Mouse (Mus musculus) ES-CJ7 (cell line): ENCODE results near the gene Tesk1.

Experiments
- DNase-seq: peaks from one replicate; pipeline ENCODE4 v3.0.0; 2011; ENCODE audit warnings: low read depth, low spot score

The Tesk1 gene

DNA sequence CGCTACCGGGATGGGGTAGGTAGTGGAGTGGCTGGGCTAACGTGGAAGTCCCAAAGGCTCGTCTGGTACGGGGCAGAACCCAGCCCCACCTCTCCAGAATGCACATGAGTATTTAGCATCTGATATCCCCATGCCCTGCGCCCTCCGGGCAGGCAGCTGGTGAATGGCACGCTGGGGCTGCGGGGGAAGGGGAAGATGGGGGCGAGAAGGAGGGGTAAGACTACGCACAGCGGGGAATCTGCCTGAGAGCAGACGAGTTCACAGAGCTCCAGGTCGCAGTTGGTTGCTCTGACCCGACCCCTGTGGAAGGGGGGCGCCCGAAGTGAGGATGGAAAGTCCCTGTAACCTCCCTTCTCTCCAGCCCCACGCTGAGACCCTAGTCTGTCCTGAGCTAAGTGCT, 11.7 kb downstream of the Tesk1 start:
- DNase-seq, result no peak

DNA sequence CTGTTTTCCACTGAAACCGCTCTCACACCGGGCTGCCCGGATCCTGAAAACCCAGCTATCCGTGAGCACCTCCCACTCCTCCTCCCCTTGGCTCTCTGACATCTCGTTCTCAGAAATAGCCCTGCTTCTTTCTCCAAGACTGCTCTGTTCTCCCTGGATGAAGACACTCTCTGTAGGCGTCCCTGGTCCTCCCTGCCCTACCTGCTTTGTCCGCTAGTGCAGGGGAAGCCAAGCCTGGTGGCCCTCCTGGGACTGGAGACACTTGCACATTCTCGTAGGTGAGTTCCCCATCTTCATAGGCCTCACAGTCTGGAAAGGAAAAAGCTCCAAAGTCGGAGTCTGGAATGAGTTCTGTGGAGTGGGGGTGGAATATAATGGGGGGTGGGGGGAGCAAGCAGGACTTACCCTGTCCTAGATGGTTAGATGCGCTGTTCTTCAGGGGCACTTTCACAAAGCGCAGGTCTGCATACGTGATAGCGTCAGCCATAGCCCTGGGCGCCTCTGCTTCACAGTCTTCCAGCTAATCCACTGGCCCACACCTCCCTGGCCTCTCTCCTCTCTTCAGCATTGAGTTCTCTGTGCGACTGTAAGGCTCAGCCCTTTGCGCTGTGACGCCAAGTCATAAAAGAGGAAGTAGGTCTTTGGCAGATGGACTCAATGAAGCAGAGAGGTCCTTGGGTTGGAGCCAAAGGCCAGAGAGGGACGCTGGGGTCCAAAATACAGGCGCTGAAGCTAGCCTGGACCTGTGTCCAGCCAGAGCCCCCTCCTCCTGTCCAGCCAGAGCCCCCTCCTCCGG, 12.5 kb downstream of the Tesk1 start, which contains the start of gene Cd72:
Cd72 (minus strand) TSS at position 588 of the 796 bp plus-strand sequence.
- DNase-seq, result no peak

DNA sequence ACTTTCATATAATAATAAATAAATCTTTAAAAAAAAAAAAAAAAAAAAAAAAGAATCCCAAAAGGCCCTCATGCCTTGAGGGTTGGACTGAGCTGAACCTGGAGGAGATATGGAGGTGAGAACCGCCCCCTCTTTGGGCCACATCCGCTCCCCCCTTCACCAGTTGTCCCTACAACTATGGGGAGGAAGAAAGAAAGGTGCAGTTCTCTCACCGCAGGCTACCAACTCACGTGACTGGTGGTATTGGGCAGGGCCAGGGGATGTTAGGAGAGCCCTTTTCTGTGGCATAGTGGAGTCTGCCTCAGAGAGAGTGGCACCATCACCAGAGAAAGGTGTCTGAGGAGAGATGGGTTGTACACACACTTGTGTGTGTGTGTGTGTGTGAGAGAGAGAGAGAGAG, 14.7 kb downstream of the Tesk1 start:
- DNase-seq, result no peak

DNA sequence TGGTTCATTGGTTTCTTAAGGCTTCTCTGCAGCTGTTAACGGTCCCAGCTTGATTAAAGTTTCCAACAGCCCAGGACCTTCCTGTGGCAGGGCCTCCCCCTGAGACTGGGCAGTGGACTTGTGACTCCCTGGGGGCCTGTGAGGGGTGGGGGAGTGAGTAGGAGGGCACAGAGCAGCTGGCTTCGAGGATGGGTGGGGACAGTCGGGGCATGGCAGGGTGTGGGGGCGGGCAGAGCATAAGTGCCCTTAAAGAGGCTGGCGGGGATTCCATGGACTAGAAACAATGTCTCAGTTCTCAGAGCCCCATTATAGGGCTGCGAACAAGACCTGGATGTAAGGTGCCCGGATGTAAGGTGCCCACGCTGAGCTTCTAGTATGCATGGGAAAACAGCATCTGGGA, 15.4 kb downstream of the Tesk1 start:
- no peak for DNase-seq

DNA sequence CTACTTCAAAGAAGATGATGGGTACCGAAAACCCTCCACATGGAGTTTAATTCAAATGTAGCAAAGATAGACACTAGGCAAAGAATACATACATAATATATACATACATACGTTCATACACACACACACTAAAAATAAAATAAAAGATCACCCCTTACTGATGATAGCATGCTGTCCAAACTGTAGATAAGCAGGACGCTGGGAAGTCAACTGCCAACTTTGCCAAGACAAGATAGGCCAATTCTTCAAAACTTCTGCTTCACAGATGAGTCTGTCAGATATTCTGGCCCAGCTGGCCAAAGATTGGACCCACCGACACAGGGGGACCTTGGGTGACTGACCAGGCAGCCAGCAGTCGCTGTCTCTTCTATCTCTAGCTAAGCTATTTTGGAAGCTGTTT, 21.4 kb downstream of the Tesk1 start:
- no peak for DNase-seq

DNA sequence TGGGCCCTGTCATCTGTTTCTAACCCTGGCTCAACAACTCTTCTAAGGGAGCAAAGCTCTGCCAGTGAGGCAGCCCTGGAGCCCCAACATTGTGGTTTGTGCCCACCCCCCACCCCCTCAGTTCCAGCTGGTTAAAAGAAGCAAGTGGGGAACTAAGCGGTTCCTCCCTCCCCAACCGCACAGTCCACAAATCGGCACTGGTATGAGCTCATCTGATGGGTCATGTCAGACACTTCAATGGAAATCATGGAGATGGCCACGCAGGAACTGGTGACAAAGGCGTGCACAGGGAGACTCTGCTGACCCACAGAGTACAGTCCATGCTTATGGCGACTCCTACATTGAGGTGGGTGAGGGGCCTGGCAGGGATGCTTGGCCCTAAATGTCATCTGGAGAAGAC, 24.2 kb downstream of the Tesk1 start:
- DNase-seq, result no peak

DNA sequence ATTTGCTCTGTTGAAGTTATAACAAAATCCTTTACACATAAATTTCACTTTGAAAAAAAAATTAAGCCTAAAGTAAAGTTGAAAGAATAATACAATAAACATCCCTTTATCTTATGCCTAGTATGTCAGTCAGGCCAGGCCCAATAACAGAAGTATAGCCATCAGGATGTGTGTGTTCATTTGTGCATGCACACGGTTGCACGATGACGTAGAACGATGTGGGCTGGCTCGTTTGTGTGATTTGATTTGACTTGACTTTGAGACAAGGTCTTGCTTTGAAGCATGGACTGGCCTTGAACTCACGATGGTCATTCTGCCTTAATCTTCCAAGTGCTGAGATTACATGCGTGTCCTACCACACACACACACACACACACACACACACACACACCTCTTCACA, 25.1 kb downstream of the Tesk1 start:
- no peak for DNase-seq

DNA sequence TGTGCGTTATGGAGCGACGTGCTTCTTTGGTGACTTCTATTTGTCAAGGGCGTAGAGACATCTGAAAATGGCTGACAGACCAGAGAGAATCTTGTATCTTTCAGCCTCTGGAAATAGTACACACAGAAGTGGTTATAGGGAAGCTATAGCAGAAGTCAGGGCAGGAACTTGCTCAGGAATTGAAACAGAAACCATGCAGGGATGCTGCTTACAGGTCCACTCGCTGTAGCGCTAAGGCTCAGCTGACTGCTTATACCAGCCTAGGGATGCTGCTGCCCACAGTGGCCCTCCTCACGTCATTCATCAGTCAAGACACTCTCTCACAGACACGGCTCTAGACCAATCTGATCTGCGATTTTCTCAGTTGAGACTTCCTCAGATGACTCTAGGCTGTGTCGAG, 28.6 kb downstream of the Tesk1 start:
- no peak for DNase-seq

DNA sequence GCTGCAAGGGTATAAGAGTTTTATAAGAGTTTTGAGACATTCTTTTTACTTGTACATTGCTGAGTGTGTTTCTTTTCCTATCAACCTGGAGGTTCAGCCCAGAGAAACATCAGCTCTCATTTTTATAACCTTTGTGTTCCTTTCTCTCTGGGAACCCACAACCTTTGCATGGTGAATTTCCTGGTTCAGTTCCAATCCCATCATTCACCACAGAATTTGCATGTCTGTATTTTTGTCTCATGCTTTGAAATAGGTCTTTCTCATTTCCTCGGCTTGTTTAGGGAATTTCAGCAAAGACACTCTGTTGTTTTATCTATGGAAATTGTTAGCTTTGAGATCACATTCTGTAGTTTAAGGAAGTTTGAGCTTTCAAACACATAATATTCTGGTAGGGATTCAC, 31.9 kb downstream of the Tesk1 start:
- DNase-seq, result no peak

DNA sequence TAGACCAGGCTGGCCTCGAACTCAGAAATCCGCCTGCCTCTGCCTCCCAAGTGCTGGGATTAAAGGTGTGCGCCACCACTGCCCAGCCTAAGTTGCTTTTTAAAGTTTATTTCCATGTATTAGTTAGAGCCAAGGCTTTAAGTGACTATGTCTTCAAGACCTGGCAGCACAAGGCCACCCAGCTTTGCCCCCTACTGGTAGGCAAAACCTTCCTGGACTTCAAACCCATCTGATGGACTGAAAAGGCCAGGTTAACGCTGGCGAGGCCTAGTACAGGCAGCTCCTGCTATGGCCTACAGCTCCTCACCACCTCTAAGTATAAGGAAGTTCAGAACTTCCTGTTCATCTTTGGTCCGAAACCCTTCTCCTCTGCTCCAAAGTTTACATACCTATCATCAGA, 34.9 kb downstream of the Tesk1 start:
- DNase-seq, result peak; percentile 60

DNA sequence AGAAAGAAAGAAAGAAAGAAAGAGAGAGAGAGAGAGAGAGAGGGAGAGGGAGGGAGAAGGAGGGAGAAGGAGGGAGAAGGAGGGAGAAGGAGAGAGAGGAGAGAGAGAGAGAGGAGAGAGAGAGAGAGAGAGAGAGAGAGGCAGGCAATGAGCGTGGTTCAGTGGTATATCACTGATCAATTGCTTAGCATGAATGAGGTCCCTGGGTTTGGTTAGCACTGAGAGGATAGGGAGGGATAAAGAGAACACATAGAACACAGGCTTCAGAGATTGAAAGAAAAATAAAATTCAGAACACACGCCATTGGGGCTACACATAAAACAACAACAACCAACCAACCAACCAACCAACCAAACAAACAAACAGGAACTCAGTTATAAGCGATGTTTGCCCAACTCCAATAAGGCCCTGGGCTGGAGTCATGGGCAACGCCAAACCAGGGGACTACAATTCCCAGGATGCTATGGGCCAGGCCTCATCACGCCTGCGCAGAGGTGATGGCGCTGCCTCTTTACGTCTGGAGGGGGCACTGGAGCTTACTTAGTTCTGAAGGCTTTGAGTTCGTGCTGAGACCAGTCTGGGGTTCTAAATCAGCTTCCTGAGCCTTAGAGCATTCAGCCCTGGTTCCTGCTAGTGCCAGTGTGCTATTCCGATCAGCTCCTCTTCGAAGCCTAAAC, 36.3 kb downstream of the Tesk1 start:
- peak; percentile 94 for DNase-seq

DNA sequence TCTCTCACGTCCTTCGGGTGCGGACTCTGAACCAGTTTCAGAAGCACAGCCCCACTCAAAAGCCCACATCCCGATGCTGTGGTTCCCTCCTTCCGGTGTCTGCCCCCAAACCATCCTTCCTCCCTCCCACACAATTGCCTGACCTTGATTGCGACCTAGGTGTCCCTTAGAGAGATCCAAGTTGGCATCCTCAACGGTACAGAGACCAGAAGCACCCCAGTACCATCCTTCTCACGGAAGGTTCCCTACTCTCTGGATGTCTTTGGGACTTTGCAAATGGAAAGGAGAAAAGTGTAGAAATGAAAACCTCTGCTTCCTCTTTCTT, 36.8 kb downstream of the Tesk1 start:
- no peak for DNase-seq

DNA sequence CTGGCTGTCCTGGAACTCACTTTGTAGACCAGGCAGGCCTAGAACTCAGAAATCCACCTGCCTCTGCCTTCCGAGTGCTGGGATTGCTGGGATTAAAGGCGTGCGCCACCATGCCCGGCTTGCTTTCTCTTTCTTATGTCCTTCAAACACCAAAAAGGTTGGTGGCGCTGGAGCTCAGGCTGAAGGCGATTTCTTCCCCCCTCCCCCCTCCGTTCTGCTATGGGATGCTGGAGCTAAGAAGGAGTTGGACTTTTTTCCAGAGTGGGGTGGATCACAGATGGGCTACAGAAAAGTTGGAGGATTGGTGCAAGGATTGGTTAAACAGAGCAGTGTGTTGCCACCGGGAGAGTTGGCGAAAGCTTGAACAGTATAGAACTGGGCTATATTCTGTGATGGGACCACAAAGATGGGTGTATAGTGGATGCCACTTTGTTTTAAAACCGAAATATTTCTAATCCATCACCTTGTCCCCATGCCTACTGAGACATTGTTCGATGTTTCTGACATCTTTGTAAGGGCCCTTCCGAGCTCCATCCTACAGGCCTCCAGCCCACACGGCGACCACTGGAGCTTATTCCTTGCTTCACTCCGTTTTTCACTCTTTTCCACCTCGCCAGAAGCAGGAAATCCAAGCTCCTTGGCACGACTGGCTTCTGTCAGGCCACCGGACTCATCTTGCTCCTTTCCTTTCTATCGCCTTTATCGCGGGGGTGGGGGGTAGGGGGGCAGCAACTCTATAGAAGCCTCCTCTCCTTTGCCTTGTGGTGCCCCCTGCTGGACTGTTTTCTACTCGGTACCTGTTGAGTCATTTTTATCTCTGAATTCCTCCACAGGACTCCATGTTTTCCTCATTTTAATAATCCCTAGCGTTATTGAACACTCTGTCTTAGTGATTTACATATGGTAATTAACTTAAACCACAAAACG, 37.4 kb downstream of the Tesk1 start:
- DNase-seq, result peak; percentile 61

DNA sequence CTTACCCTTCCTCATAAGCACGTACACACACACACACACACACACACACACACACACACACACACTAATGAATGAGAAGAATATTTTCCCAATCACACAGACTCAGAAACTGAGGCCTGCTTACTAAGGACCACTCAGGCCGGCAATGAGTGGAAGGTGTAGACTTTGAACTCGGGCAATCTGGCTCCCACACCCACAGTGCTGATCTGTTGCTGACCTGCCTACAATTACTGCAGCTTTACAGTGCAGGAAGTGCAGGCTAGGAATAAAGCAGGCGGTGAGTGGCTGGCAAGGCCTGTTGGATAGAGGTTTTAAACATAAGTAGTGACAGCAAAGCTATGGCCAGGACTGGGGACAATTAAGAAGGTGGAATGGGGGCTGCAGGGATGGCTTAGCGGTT, 39.2 kb downstream of the Tesk1 start:
- DNase-seq, result no peak

DNA sequence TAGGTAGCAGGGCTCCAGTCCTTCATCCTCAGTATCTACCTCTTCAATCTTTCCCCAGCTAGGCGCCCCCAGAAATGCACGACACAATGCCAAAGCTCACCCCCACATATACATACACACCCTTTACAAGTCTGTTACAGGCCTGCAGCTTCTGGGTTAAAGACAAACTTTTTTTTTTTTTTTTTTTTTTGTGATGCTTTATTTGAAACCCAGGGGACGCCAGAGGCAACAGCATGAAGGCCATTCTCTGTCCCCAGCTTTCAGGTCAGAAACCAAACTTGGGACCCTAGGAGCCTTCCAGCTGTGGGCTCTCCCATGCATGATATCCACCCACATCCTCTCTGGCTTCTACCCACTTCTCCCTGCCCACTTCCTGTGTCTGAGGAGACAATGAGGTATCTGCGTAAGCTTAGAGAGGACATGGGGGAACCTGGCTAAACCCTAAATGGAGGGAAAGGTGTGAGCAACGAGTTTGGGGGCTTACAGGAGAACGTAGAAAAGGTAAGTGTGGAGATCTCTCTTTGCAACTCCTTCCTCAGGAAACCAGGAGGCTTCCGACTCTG, 40.2 kb downstream of the Tesk1 start:
- DNase-seq, result no peak

DNA sequence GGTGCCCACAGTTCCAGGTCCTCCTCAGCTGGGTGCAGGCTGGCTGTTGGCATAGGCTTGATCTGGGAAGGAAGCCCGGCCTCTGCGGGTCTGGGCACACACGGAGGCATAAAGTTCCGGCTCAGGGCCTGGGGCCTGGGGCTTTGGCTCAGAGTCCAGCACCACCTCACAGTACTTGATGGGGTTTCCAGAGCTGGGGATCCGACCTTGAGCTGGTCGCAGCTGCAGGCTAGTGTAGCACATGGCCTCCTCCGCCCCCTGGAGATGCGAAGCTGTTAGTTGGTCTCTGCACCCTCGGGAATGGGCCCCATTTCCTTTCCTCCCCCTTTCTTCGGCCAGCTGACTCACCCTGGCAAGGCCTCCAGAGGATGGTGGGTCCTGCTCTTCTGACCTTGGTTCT, 40.9 kb downstream of the Tesk1 start:
- DNase-seq, result no peak

DNA sequence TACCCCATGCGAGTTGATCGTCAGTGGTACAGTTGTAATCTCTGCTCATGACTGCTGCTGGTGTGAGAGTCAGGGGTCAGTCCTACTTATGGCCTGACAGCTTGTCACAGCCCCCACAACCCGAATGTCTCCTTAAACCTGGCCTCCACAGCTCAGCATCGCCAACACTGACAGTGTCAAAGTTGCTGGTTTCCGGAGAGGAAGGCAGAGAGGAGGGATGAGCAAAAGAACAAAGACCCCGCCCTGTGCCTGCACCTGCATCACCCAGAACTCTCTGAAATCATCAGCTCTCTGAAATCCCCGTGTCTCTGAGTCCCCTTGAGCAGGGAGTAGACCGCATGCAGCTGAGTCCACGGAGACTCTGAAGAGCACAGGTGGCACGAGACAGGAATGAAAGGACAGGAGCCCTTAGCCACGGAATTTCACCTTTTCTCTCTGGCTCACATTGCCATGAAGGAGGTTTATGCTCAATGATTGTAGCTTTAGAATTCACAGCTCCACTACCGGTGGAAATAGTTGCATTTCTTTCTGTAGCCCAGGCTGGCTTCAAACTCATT, 41.9 kb downstream of the Tesk1 start, which contains the start of gene Sit1:
Sit1 (minus strand) TSS at position 200 of the 557 bp plus-strand sequence.
- no peak for DNase-seq

DNA sequence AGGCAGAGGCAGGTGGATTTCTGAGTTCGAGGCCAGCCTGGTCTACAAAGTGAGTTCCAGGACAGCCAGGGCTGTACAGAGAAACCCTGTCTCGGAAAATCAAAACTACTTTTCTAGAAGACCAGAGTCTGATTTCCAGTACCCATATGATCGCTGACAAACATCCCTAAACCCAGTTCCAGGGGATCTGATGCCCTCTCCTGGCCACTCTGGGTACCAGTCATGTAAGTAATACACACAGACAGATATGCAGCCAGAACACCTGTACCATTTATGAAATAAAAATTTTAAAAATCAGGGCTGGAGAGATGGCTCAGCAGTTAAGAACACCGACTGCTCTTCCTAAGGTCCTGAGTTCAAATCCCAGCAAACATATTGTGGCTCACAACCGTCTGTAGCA, 43.9 kb downstream of the Tesk1 start:
- DNase-seq, result peak; percentile 70

DNA sequence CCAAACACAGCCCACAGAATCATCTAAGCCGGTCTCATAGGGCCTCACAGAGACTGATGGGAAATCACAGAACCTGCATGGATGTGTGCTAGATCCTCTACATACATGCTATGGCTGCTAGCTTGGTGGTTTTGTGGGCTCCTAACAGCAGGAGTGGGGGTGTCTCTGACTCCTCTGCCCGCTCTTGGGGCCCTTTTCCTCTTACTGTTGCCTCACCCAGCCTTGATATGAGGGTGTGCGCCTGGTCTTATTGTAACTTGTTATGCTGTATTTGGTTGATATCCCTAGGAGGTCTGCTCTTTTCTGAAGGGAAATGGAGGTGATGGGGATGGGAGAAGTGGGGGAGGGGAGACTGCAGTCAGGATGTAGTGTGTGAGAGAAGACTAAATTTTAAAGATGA, 47.9 kb downstream of the Tesk1 start:
- DNase-seq, result no peak

DNA sequence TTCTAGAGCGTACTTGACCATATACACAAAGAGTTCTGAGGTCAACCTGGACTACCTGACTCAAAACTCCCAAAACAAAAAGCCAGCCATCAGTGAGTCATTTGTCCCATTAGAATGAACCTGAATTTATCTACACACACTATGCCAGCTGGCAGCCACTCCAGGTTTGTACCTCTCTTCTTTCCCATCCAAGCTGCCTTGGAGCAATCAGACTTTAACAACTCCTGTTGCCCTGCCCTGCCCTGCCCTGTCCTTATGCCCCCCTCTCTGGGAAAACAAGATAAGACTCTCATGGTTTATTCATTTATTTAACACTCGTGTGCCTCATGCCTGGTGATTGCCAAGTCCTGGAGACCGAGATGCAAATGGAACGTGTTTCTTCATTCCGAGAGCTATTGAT, 49.1 kb downstream of the Tesk1 start:
- no peak for DNase-seq

DNA sequence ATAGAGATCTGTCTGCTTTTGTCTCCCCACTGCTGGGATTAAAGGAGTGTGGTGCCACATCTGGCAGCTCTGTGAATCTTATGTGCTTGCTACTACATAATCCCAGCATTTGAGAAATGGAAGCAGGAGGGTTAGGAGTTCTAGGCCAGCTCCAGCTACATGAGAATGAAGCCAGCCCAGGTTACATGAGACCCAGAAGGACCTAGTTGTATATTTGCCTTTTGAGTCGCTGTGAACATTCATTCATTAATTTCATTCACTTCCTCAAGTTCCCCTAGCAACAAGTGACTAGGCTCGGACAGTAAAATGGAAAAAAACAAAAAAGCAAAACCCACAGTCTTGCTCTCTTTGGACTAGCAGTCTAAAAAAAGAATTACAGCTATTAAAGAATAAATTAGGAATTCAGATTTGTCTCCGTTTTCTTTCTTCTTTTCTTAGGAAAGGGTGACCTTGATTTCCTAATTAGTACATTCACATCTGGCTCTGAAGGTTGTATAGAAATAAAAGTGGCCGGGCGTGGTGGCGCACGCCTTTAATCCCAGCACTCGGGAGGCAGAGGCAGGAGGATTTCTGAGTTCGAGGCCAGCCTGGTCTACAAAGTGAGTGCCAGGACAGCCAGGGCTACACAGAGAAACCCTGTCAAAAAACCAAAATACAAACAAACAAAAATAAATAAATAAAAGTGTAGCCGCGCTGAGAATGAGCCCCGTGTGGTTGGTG, 50.5 kb downstream of the Tesk1 start:
- DNase-seq, result peak; percentile 55
